Mouse (Mus musculus) brain, embryonic 14.5 days (tissue): ENCODE results near the gene Mgrn1.

ENCODE experiments used
- CTCF ChIP-seq: fragments of 200-500 bp; IDR thresholded peaks from 2 replicates; pipeline ENCODE4 v1.5.1; 2012; ENCODE audit warnings: inconsistent platforms, mild to moderate bottlenecking, moderate library complexity, borderline replicate concordance; ENCODE audit not compliant: insufficient read depth, insufficient read length; ENCODE audit errors: extremely low read depth
- POLR2A ChIP-seq: fragments of 200-500 bp; IDR thresholded peaks from 2 replicates; pipeline ENCODE4 v1.6.1; 2012; ENCODE audit warnings: mild to moderate bottlenecking, inconsistent platforms, borderline replicate concordance; ENCODE audit not compliant: poor library complexity, insufficient read depth, insufficient read length, severe bottlenecking; ENCODE audit errors: extremely low read depth

- TF ChIP-seq CTCF (no peak), POLR2A (no peak)
Measured at GRCm38 (mm10) chr16:4909745-4910144, 23.7 kb downstream of the Mgrn1 start.
